Mouse (Mus musculus) embryo, embryonic 11 days (tissue): Measurements from ENCODE around the gene Fbxw22.
"Not testable (repeated sequence)": the region's sequence is repeated elsewhere in the genome, so short reads cannot be mapped to it uniquely, and the experiment has no call there.

Experiments used
- DNase-seq: peaks from one replicate; pipeline ENCODE4 v3.0.0-alpha.2; 2015

The Fbxw22 gene

DNA sequence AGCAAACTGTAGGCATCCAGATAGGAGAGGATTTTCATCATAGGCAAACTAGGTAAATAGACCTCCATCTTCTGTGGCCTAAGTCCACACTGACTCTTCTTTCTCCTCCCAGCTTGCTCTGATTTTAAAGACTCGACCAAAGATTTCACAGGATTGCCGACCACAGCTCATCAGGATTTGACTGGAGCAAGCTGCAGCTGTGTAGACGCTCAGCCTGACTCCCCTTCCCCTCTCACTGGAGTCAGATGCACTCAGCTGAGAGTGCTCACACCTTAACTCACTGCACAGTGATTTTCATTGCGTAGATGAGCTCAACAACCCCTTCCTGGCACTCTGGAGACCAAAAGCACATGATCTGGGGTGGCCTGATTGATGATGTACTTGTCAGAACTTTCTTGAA lies at the start of gene Fbxw22:
Gene Fbxw22 (minus strand): TSS at position 101 of the 400 bp plus-strand sequence.
- not testable (repeated sequence) for DNase-seq

DNA sequence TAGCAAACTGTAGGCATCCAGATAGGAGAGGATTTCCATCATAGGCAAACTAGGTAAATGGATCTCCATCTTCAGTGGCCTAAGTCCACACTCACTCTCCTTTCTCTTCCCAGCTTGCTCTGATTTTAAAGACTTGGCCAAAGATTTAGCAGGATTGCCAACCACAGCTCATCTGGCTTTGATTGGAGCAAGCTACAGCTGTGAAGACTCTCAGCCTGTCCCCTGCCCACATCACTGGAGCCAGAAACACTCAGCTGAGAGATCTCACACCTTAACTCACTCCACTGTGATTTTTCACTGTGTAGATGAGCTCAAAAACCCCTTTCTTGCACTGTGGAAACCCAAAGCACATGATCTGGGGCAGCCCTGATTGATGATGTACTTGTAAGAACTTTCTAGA lies 44.9 kb upstream of the Fbxw22 start, which contains the start of gene Fbxw16:
Gene Fbxw16 (minus strand): TSS at position 101 of the 400 bp plus-strand sequence.
- no peak for DNase-seq

DNA sequence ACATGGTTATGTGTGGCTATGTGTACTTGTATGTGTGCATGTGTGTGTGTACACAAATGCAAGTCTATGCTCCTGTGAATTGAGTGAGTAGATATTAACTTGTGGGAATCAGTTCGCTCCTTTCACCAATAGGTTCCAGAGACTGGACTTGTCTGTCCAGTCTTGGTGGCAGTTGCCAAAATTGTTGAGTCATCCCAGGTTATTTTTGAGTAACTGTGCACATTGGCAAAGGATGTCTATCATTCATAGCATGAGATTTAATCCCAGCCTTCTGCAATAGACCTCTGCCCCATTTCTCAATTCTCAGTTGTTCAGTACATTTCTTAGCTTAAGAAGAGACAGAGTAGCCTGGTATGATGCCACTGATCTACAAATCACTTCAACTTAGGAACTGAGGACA lies 28.9 kb upstream of the Fbxw22 start:
- no peak for DNase-seq

DNA sequence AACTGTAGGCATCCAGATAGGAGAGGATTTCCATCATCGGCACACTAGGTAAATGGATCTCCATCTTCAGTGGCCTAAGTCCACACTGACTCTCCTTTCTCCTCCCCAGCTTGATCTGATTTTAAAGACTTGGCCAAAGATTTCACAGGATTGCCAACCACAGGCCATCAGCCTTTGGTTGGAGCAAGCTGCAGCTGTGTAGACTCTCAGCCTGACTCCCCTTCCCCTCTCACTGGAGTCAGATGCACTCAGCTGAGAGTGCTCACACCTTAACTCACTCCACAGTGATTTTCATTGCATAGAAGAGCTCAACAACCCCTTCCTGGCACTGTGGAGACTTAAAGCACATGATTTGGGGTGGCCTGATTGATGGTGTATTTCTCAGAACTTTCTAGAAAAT lies 64.5 kb downstream of the Fbxw22 start, which contains the start of gene Fbxw28:
Gene Fbxw28 (minus strand): TSS at position 101 of the 400 bp plus-strand sequence.
- not testable (repeated sequence) for DNase-seq
